Mouse (Mus musculus): ENCODE results near the gene Adarb1.

The Adarb1 gene

GRCm38 (mm10) chr10:77380716-77381115, 37.4 kb downstream of the Adarb1 start:
- peak; percentile 8 for DNase-seq

GRCm38 (mm10) chr10:77379199-77379598, 38.9 kb downstream of the Adarb1 start:
- DNase-seq: no peak

DNA sequence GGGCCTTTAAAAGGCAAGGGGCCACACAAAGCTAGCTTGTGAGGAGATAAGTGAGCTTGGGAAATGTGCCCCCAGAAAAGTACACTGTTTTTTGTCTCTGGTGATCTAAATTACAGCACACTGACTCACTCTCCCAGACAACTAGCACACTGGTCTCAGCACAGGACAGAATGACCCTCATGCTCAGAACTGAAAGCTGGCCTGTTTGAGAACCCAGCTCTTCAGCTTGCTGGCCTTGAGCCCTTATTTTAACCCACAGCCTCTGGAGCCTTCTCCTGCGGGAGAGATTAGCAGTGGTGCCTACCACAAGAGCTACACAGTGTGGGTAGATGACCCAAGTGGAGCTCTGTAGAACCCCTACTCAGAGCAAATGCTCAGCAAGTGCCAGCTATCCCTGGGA, 42.0 kb downstream of the Adarb1 start:
- no peak for DNase-seq

DNA sequence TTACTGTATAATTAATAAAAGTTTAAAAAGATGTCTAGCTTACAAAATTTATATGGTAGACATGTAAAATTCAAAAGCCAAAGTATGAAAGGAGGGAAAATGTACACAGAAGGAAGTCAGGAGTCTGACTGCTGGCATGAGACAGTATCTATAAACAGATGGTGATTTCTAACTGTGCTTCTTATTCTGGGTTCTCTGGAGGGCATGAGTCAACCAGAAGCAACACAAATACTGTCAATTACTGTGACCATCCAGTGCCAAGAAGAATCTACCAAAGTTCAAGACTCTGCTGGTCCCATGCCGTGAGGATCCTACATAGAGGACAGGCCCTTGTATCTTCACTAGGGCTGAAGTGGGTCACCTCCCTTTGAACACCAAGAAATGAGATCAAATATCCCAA, 43.1 kb downstream of the Adarb1 start:
- no peak for DNase-seq

- no peak for DNase-seq
These were observed 43.7 kb downstream of the Adarb1 start for GRCm38 (mm10) chr10:77374407-77374806.

DNA sequence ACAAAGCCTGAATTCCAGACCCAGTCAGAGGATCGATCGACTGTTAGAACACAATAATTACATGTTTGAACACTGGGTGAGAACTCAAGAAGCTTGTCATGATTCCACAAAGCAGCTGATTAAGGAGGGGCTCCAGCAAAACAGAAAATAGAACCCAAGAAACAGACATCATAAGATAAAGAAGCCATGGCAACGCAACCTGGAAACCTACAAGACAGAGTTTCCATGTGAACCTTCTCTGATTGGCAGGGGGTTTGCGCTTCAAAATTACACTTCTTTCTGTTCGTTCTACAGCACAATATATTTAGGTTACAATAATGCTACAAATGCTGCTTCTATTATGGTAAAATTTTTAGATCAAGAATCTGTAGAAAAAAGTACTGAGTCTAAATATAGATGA, 47.9 kb downstream of the Adarb1 start:
- DNase-seq: no peak

- no peak for DNase-seq
These were observed 50.1 kb downstream of the Adarb1 start for GRCm38 (mm10) chr10:77367973-77368372.

DNA sequence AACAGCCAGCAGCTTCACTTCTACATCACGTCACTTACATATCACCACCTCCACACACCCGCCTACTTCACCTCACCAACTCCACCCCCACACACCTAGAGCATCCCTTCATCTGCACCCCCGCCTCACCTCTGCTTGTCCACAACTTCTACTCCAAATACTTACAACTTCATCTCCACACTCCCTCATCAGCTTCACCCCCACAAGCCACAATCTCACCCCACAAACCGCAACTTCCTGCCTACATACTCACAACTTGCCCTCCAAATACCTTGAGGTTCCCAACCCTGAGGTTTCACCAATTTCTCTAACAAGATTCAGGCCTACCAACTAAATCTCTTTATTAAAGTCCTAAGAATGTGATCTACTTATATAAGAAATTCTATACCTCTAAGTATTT, 51.1 kb downstream of the Adarb1 start:
- DNase-seq: no peak

- no peak for DNase-seq
These were observed 52.9 kb downstream of the Adarb1 start for GRCm38 (mm10) chr10:77365212-77365611.

DNA sequence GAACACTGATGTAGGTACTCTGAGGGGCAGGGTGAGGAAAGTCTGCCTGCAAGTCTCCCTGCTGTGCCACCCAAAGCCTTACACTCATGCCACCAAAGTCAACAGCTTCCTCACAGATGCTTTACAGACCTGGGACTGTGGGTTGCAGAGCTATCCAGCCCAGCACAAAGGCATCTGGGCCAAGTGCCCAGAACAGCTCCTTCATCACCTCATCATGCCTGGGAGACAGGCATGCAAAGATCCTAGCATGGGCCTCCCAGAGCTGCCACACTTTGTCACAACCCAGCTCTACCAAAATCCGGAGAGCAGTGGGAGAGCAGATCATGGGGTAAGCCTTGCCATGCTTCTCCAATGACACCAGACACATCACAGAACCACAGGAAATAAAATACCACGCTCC, 57.6 kb downstream of the Adarb1 start:
- DNase-seq: no peak

- DNase-seq: no peak
These were observed 60.1 kb downstream of the Adarb1 start for GRCm38 (mm10) chr10:77357957-77358356.

GRCm38 (mm10) chr10:77353031-77353745, 64.9 kb downstream of the Adarb1 start:
- DNase-seq: peak; percentile 72

DNA sequence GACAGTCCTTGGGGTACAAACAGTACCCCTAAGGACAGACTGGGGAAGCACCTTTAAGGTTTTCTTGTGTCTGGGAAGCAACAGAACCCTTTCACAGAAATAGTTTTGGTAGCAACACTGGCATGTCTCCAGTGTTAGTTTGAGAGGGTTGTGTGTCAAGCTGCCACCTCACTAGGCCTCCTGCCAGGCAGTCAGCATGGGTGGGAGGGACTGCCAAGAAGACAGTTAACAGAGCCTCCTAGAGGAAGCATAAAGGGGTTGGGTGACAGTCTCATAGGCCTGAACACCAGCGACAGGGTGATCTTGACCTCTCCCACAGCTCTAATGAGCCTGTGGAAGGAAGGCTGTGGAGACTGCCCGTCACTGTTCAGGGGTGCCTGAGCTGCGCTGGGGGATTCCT, 75.2 kb downstream of the Adarb1 start:
- no peak for DNase-seq

DNA sequence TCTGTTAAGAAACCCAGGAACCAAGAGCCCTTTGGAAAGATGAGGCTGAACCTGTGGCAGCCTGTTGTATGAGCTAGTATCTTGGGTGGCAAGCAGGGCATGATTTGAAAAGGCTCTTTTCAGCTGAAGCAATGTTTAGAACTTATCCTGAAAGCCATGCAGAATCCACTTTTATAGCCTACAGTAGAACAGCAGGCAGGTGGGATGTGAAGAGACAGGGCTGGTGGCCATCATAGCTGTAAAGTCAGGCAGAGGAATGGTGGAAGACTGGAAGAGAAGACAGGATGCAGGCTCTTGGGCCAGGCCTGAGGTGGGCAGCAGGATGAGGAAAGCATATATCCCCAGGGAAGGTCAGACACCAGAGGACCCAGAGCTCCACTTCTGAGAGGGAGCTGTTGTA, 76.4 kb downstream of the Adarb1 start:
- DNase-seq: no peak

- no peak for DNase-seq
These were observed 77.0 kb downstream of the Adarb1 start for GRCm38 (mm10) chr10:77341059-77341458.

- no peak for DNase-seq
These were observed 78.2 kb downstream of the Adarb1 start for GRCm38 (mm10) chr10:77339871-77340341.

DNA sequence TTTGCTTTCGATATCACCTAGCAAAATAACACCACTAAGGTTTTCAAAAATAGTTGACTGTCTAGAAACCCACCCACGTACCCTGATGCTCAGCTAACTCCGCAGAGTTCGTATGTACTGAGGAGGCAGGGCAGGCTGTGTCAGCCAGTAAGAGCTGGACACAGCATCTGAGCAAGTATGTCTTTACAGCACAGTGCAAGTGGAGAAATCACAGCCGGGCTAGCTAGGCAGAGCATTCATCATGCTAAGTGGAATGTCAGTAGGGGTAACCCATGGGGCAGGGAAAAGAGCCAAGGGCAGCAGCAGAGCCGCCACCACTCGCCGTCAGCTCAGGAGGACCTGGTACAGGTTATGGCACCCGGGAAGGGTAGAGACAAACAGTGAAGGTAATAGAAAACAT, 84.6 kb downstream of the Adarb1 start:
- peak; percentile 11 for DNase-seq

DNA sequence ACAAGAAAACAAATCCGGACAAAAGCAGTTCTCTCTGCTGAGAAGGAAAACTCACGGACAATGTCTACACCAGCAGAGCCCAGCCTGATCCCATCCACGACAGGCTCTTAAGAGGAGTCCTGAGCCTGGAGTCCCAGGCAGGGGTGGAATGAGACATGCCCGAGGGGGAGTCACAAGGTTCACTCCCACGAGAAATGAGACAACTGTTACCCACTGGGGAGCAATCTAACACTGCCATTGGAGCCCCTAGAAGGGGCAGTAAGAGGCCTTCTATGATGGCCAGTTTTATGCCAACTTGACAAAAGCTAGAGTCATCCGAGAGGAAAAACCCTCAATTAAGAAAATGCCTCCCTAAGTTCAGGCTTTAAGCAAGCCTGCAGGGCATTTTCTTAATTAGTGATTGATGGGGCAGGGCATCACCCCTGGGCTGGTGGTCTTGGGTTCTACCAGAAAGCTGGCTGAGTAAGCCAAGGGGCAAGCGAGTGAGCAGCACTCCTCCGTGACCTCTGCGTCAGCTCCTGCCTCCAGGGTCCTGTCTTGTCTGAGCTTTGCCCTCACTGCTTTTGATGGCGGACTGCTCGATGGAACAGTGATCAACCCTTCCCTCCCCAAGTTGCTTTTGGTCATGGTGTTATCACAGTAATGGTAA, 88.5 kb downstream of the Adarb1 start:
- no peak for DNase-seq

DNA sequence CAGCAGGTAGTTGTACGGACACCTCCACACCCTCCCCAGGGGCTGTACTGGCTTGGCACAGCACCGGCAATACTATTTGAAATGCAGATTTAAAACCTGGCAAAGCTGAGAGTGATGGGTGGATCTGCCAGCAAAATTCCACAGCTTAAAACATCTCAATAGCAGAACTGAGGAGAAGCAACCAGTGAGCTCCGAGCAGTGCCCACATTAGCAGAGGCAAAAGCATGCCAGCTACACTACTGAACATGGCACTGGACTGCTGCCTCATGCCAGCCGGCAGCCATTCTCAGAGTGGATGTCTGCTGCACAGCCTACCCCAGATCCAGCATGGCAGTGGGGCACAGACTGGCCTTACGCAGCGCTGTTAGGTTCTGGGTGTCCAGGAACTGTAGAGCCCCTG, 93.4 kb downstream of the Adarb1 start:
- no peak for DNase-seq

GRCm38 (mm10) chr10:77321611-77322010, 96.5 kb downstream of the Adarb1 start:
- no peak for DNase-seq

DNA sequence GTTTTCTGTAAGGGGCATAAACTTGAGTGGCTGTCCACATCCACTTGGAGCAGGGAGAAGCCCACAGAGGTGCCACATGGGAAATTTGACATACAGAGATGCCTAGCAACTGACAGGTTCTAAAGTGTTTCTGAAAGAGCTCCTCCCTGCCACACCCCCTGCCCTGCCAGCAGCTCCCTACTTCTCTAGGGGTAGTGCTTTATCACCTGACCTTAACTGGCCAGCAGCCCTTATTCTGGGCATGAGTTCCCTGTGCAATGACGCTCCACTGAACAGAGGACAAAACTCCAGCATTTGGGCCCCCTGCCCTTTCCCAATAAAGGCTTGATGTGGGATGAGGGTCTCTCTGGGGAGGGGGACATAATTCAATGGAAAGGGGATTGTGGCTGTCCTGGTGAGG, 97.1 kb downstream of the Adarb1 start:
- no peak for DNase-seq

DNA sequence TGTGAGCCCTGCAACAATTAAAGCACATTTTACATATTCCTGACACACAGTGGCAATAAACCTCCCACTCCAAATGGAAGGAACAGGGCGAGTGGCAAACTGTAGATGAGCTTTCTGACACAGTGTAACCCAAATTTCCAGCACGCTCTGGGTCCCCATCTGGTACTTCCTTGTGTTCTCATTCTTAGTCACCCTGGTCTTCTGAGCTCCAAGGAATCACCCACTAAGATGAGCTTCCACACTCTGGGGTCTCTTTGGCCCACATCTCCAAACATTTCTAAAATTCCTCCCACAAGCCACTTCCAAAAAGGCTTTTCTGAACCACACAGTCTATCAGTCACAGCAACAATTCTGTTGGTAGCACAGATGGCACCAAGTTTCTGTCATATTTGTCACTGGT, 102.4 kb downstream of the Adarb1 start:
- DNase-seq: no peak

DNA sequence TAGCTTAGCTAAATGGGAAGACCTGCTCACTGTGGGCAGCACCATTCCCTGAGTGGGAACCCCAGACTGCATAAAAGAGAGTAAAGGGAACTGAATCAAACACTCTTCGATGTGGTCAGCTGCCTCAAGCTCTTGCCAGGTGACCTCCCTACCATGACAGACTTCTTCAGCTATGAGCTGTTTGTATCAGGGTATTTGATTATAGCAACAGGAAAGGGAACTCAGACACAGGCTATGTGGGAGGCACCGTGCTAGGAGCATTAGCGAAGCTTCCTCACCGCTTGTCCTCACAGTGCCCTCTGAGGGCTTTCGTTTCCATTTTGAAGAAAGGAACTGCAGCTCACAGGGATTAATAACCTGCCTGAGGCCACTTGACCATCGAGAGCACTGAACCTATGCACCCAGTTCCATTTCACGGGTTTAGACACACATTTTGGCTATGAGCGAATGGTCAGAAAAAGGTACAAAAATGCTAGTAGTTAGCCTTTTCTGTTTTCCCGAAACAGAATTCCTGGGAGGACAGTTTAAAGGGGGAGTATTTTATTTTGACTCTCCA, 103.3 kb downstream of the Adarb1 start:
- DNase-seq: no peak

- DNase-seq: no peak
These were observed 109.1 kb downstream of the Adarb1 start for GRCm38 (mm10) chr10:77308978-77309377.

Data from kidney, adult 11 months (tissue).